Mouse (Mus musculus) myocyte (in vitro differentiated cells): ENCODE data around the gene Bckdhb.

Source experiments
- MYOG ChIP-seq, 3 experiments: IDR thresholded peaks; one replicate each; pipeline ENCODE4 v1.6.1; 2011; ENCODE audit warnings: control low read depth in 2 of 3, low read depth in 2 of 3, mild to moderate bottlenecking in 2 of 3; ENCODE audit not compliant: insufficient read length in 2 of 3, control insufficient read depth in 1 of 3, insufficient read depth in 1 of 3
- POLR2A ChIP-seq: IDR thresholded peaks from one replicate; pipeline ENCODE4 v1.6.1; 2011; ENCODE audit warnings: low read depth, mild to moderate bottlenecking, control low read depth, moderate library complexity; ENCODE audit not compliant: insufficient read length
- REST ChIP-seq: IDR thresholded peaks from one replicate; pipeline ENCODE4 v1.6.1; 2011; ENCODE audit warnings: mild to moderate bottlenecking, control low read depth, moderate library complexity; ENCODE audit not compliant: insufficient read depth, insufficient read length
- TCF12 ChIP-seq: IDR thresholded peaks from one replicate; pipeline ENCODE4 v1.6.1; 2011; ENCODE audit warnings: mild to moderate bottlenecking, control low read depth; ENCODE audit not compliant: poor library complexity, insufficient read depth, severe bottlenecking

- TF ChIP-seq TCF12 = no peak
- no peak for TF ChIP-seq REST
- TF ChIP-seq MYOG (IDR thresholded peaks at IDR 0.05; ENCODE audit: control insufficient read depth in 1 of 3, insufficient read depth in 1 of 3, insufficient read length in 2 of 3, low read depth in 2 of 3) = no peak
- TF ChIP-seq POLR2A = no peak
Measured at GRCm38 (mm10) chr9:83973467-83973866, 48.5 kb downstream of the Bckdhb start.
